Mouse (Mus musculus) left cerebral cortex, postnatal 25 days (tissue): ENCODE data around the gene Grin2c. TPM values are rescaled to one million over a fixed set of nuclear protein-coding genes. Genes with fewer than 3 reads are reported as not detected.

Source experiments
- DNase-seq, 2 experiments: peaks; one replicate each; pipeline ENCODE4 v3.0.0; 2022; ENCODE audit warnings: low spot score in 2 of 2, mixed read lengths in 1 of 2
- intact Hi-C: fragments of 180-260 bp; cut with DNase I; formaldehyde crosslinking; loops from one replicate; pipeline ENCODE4 v1.15.1; 2025
- total RNA-seq, 2 experiments: library from RNA; stranded (reverse); gene quantifications; 2 replicates each; pipeline ENCODE4 v1.2.3; 2021

The Grin2c gene
- total RNA-seq, 2 experiments from 2014 or later, result 41.0 to 42.0 TPM

DNA sequence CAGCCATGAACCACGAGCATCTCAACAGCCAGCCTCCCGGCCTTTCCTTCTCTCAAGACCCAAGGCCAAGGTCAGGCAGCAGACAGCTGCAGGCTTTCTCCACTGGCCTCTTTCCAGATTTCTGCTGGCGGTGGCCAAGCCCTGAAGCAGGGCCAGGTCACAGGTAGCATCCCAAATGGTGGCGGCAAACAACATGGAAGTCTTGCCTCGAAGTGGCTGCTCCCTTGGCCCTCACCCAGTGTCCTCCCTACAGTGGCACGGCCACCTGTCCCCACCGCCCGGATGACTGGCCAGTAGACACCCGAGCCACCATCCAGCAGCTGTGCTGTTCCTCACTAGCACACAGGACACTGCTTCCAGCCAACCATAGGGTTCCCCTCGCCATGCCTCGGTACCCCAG lies 25.6 kb downstream of the Grin2c start:
- DNase-seq, result no peak
- intact Hi-C loops, result no loop called here

DNA sequence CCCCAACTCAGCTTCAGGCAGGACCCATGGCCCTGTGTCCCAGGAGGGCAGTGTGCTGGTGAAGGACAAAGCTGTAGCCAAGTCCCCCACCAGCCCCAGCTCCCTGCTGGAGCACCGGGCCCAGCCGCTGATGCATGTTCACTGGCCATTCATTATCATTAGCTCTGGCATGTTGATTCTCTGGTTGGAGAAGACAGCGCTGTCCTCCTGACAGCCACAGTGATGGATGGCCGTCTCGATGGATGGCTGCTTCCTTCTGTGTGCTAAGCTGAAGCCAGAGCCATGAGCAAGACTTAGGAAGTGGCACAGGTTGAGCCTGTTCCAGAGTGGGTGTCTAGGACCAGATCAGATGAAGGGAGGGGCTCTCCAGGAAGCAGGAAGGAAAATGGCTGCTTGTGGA lies 30.5 kb downstream of the Grin2c start:
- DNase-seq, result no peak
- intact Hi-C loops, result no loop called here

DNA sequence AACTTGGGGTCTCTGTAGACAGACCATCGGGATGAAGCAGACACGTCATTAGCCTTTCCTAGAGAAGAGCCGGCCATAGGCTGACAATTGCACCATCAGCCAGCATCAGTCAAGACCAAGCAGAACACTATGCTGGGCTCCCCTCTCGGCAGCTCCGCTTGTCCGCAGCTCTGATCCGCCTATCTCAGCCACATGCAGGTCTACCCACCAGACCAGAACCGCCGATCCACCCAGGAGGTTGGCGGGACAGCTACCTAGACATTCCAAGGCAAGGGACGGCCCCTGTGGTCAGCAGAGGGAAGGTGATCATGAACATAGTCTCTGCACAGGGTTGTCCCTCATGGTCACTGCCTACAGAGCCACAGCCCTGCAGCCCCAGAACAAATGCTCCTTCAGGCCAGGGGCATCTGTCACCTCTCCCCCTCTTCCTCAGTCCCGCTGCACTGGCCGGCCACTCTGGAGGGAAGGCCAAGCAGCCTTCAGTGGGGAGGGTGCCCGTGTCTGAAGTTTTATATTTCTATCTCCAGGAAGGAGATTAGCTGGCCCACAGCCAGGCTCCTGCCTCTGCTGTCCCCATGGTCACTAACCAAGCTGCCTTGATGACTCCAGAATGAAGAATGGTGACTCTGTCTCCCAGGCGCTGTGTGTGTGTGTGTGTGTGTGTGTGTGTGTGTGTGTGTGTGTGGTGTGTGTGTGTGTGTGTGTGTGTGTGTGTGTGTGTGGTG lies 32.6 kb downstream of the Grin2c start:
- intact Hi-C loops, result no loop called here

DNA sequence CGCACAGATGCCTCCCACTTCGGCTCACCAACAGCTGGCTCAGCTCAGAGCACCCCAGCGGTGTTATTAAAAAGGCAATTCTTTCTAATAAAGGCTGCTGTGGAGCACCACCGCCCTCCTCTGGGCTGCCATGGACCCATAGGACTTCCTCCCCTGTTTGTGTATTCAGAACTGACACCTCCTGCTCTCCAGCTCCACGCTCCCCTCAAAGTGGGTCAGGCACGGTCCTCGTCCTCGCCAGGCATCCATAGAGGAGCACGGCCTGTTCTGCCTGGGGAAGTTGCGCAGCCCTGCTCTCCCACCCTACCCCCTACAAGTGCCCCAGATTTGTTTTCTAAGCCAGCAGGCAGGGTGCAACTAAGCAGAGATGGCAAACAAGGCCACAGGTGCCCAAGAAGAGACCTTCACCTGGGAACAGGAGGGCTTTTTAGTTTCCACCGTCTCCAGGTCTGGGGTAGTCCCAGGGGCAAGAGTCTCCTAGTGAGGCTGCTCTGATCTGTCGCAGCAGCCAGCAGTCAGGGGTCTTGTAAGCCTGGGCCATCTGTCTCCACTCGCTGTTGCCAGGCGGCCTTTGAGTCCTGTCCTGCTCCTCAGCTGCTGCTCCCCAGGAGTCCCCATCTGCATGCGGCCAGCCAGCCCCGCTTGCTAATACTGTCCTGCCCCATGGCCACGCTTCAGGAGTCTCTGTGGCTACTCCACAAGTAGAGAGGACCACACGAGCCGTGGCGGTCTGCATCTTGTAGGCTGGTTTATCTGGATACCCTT lies 33.3 kb downstream of the Grin2c start:
- intact Hi-C loops, result loop anchor here (2.0 kb wide), 1 partner anchor 31 kb away; no protein-coding TSS in a partner anchor
- peak in 1 of 2 experiments; percentile 67 for DNase-seq

More for the DNA sequence above, 32.6 kb downstream of the Grin2c start:
- no peak for DNase-seq

DNA sequence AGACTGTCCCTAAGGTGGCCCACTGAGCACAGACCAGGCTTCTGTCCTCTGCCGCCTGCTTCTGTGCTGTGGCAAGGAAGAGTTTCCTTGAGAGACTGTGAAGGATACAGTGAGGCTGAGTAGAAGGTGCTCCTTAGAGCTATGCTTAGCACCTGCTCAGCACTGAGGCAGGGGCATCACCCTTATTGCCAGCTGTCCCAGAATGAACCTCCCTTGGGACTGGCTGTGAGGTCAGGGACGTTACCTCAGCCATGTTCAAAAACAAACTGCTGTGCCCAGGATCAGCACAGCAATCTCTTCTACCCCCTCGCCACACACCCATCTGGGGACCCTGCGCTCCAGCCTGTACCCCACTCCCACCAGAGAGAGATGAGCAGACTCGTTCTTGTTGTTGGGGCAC lies 34.2 kb downstream of the Grin2c start:
- intact Hi-C loops, result loop anchor here (2.0 kb wide), 1 partner anchor 30 kb away; no protein-coding TSS in a partner anchor
- DNase-seq, result no peak

DNA sequence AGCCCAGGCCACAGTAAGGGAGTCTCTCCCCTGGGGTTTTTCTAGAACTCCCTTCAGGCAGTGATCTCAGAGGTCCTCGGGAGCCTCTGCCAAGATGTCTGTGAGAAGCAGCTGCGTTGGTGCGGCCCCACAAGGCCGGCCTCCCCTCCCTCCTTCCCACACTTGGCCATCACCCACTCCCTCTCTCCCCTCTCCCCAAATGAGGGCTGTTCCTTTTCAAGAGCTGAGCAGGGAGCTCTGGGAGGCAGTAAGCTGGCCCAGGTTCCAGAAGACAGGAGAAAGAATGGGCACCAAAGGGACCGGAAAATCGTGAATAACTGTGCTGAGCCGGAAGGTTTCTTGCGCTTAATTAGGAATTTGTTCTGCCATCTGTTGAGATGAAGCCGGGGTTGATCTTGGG lies 35.1 kb downstream of the Grin2c start:
- peak in 1 of 2 experiments; percentile 45 for DNase-seq
- intact Hi-C loops, result loop anchor here (2.0 kb wide), 1 partner anchor 29 kb away; no protein-coding TSS in a partner anchor

DNA sequence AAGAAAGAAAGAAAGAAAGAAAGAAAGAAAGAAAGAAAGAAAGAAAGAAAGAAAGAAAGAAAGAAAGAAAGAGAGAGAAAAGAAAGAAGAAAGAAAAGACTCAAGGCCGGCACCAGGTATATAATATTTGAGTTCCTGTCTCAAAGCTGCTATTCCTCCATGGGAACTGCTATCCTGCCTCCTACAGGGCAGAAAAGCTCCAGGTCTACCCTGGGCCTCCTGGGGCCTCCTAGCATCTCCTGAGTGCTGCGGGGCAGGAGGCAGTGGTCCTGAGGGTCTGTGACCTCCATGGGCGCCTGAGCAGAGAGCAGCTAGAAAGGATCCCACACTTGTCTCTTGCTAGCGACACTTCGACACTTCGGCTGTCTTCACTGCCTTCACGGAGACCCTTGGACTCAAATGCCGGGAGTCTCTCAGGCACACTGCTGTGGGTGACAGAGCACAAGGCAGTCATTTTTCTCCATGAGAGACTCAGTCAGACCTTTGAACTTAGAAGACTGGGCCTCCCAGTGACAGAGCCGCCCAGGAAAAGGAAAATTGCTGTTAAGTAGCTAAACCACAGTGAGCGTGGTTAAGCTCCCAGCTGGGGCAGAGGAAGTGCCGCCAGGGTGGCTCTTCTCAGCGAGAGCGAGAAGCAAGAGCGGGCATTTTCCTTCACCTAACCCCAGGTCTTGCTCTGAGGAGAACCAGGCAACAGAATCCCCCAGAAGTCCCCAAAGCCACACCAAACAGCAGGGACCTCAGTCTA lies 35.7 kb downstream of the Grin2c start:
- intact Hi-C loops, result no loop called here
- no peak for DNase-seq

DNA sequence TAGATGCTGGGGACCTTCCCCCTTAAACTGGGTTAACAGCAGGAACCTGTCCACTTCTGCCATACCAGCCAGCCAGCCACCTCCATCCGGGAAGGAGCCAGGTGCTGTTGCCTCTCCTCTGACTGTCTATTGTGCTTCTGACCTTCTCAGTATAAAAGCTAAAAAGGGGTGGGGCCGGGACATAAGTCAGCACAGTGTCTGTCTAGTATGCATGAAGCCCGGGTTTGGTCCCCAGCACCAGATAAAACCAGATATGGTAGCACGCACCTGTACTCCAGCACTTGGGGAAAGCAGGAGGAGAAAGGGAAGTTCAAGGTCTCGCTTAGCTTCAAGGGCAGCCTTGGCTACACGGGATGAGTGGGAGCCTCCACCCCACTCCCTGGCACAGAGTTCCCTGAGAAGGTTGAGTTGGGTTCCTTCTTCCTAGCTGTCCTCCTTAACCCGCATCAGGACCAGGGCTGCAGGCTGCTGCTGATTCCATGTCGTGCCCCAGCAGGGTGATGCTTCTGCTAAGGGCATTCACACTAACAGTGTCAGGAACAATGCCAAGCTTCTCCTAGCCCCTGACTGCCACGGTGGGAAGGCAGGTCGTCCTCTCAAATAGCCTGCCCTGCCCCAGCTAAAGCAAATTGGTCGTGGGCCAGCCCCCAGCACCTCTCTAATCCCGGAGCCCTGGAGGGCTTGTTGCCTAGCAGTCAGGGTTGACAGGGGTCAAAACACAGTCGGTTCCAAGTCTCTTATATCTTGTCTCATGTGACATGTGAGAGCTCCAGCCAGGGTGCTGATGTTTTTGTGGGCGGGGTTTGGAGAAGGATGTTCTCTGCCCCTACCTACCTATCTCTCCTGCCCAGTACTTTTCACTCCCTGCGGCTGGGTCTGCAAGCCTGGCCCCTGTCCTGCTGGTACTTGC lies 37.8 kb downstream of the Grin2c start:
- intact Hi-C loops, result no loop called here
- DNase-seq, result no peak

DNA sequence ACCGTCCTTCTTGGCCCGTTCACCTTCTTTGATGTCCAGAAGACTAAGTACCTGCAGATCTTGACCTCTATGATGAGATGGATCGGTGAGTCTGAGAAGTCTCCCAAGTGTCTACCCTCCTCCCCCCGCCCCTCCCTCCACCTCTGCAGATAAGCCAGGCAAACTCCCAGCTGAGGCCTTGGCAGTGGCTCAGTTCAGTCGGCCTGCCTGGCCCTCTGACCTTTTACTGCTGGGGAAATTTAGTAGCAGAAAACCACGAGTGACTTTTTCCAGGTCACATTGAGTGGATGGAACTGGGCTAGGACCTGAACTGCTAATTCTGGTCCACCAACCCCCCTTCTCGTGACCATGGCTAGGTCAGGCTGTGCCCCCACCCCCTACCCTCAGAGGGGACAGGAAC lies 38.6 kb downstream of the Grin2c start:
- intact Hi-C loops, result no loop called here
- DNase-seq, result no peak

DNA sequence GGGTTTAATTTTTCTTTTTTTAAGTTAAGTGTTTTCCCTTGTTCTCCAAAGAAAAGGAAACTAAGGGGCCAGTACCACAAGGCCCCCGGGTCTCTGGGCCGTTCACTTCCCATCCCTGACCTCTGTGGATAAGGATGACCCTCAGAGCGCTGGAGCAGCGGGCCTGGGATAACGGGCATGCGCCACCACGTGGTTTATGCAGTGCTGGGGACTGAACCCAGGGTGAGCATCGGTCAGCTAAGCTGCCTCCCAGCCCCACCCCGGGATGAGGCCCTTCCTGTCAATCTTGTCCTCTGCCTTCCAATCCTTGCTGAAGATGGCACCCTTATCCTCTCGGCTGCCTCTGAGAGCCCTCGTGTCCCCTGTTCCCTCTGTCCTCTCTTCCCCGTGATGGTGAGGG lies 39.4 kb downstream of the Grin2c start:
- DNase-seq, result no peak

DNA sequence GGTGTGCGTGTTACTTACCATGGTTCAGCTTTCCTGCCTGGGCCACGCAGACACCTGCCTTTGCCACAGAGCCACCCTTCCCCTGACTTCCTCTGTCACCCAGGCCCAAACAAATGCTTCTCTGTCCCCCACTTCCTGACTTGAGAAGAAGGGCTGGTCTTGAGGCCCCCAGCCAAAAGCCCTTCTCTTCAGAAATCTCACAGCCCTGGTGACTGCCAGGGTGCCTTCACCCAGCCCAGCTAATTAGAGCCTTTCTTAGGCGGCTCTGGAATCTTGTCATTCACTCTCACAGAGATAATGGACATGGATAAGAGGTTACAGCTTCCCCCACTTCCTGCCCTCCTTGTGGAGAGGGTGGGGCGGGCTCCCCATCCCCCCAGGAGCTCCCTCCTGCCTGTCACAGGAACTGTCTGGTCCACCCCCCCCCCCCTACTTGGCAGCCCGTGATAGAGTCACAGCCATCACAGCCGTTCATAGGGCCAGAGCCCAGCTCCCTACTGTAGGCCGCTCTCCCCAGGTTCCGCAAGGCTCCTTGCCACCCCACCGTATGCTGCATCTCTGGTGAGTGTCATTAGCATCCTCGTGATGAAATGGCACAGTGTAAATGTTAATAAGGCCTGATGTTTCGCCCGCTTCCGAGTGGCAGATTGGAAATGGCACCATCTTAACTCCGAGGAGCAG lies 40.1 kb downstream of the Grin2c start:
- DNase-seq, result no peak
- intact Hi-C loops, result no loop called here

More for the DNA sequence above, 39.4 kb downstream of the Grin2c start:
- intact Hi-C loops, result no loop called here

DNA sequence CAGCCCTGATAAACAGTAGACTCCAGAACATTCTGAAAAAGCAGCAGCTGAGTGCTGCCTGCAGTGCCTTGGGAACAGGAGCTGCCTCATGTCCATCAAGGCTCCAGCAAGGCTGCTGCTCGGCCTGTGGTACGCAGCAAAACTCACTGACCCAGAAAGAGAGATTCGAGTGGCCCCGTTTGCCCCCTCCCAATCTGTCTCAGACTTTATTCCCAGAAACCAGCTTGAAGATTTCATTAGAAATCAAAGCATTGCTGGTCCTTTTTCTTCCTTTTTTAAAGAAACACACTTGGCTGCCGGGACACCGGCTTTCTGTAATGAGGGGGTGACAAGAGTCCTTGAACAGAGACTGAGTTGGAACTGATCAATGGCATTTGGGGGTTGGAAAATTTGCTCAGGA lies 41.7 kb downstream of the Grin2c start:
- intact Hi-C loops, result no loop called here
- peak in 1 of 2 experiments; percentile 34 for DNase-seq

DNA sequence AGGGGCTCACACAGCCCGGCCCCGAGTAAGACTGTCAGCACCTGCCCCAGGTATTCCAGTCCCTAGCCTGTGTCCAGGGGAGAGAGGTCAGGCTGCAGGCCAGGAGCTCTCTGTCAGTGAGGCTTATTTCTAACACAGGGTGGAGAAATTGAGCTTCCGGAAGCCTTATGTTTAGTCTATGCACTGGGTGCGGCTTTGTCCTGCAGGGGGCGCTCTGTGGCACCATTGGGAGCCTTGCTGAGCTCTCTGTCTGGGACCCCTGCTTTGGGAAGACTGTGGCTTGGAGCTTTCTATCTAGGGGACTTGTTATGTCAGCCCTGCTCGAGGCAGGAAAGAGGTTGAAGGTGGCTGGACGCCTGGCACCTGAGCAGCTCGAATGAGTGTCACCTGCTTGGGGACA lies 42.2 kb downstream of the Grin2c start:
- DNase-seq, result no peak
- intact Hi-C loops, result no loop called here

DNA sequence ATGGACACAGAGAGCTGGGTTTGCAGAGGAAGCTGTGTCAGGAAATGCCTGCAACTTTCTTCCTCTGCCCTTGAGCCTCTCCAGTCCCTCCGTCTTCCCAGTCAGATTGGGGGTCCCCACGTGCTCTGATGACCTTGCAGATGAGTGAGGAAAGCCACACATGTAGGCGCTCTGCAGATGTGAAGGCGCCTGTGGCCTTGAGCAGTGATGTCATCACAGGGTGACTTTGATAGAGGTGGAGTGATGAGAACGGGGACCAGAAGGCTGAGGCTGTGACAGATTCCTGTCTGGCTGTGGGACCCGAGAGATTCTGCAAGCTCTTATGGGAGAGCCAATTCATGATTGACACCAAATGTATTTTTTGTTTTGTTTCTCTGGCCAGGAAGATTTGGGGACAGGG lies 43.2 kb downstream of the Grin2c start:
- intact Hi-C loops, result no loop called here
- no peak for DNase-seq

DNA sequence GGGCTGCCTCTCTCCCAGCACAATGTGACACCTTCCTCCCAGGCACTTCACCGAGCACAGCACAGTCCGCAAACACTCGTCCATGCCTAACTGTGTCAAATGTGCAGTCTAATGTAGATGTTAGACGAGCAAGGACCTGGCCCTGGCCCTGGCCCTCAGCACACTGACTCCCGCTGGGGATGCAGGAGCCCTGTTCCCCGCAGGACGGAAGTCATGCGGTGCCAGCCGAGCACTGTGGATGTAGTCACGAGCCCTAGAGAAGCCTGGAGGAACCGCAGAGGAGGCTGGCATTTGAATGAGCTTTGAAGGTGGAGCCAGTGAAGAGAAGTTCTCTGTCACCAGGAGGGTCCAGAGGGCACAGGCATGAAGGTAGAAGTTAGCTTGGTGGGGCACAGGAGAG lies 43.6 kb downstream of the Grin2c start:
- intact Hi-C loops, result no loop called here
- no peak for DNase-seq

DNA sequence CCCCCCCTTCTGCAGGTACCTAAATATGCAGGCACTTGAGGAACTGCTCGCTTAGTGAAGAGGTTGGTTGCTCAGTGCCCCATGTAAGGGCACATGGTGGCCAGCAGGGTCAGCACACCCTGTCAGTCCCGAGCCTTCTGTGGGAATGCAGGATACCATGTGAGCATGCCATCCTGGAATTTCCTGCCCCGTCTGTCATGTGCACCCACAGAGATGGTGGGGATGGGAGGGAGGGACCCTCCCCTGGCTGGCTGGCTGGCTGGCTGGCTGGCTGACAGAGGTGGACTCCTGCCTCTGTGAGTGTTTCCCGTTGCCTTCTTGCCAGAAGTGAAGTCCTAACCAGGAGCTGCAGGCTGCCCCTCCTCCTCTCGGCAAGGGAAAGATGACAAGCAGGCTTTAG lies 44.5 kb downstream of the Grin2c start:
- no peak for DNase-seq

DNA sequence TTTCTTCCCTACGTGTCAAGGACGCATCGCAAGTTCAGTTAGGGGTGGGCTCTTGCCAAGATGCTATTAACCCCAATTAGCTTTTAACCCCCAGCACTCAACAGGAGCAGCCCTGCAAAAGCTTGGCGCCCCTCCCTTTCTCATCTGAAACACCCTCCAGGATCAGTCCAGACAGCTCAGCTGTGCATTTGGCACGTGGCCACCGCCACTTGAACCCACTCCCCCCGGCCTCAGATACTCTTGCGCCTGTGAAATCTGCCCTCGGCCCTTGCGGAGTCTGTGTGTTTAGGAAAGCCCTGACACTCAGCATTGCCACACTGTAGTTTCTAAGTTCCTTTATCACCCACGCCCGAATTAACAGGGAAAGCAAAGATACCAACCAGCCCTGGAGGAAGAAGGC lies 45.0 kb downstream of the Grin2c start:
- intact Hi-C loops, result no loop called here
- no peak for DNase-seq

More for the DNA sequence above, 44.5 kb downstream of the Grin2c start:
- intact Hi-C loops, result no loop called here

DNA sequence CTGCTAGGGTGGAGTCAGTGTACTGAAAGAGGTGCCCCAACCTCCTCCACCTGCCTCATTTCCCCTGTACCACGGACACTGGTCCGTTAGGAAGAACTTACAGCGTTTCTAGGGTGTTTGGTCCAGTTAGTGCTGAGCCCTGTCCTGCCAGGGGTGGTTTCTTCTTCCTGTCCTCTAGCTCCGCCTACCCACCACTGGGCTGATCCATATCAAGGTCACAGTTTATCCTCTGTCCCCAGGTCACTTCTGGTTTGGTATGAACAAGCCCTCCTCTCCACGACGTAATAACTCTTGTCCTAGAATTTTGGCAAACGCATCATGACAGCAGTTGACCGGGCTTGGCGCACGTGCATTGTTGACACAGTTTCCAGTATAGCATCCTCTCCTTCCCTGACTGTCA lies 47.4 kb downstream of the Grin2c start:
- intact Hi-C loops, result no loop called here

DNA sequence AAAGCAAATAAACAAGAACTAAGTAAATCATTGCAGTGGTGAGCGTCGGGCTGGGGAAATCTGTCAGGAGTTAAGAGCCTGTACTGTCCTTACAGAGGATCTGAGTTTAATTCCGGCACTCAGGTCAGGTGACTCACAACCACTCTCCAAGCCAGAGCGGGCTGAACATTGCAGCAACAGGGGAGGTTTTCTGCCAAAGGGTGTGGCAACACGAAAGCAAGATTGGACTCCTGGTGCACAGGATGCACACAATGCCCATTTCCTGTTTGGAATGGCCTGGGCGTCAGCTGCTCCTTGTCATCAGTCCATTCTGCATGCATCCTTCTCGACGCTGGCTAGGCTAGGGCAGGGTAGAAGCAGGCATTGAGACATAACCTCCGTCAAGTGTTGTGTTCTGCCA lies 47.8 kb downstream of the Grin2c start:
- DNase-seq, result no peak
- intact Hi-C loops, result no loop called here

More for the DNA sequence above, 47.4 kb downstream of the Grin2c start:
- no peak for DNase-seq
